Mouse (Mus musculus): ENCODE data around the gene Pomgnt2. TPM values are rescaled to one million over a fixed set of nuclear protein-coding genes. Genes with fewer than 3 reads are reported as not detected.

Pomgnt2 gene
- polyA plus RNA-seq (2012; ENCODE audit: insufficient read depth, insufficient read length, missing spikeins) = 4.0 and 6.3 TPM in 2 replicates

DNA sequence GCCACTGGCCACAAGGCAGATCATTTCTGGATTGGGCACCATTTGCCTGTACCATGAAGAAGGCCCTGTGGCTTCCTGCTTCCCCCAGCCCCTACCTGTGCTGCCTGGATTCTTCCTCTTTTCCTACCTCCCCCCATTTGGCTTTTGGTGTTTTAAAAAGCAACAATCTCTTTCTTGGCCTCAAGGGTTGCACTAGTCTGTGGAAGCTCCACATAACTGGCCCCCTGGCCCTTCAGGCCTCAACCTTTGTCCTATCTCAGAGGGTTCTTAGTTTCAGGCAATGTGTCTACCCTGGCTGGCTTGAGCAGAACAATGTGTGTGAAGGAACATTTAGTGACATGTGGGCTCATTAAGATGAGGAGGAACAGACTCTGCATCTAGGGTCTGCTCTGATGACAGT lies at the start of gene Pomgnt2:
TSS of gene Pomgnt2 (minus strand) at position 101 of the 400 bp plus-strand sequence.
- Histone ChIP-seq H3K27ac (replicated peaks; ENCODE audit: low read depth, low read length) (no peak within 1 kb of the TSS), H3K4me3 (ENCODE audit: insufficient read depth, low read depth, low read length) (no peak within 1 kb of the TSS)

DNA sequence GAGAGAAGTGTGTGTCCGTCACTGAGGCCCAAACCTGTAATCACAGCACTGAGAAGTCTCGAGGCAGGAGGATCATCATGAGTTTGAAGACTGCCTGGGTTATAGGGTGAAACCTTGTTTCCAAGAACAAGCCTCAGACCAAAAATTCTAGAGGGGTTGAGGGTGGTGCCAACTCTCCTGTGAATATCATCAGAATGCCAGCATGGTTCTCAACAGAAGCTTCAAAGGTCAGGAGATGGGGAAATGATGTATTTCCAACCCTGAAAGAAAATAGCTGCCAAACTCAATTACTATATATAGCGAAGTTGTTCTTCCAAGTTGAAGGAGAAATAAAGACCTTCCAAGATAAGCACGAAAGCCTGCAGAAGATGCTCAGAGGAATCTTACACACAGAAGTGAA lies 42.9 kb upstream of the Pomgnt2 start:
- H3K4me1 ChIP-seq (ENCODE audit: control insufficient read depth, insufficient read depth, insufficient read length, low read length) = peaks cover 16% of the 10 kb centered on the region
- H3K4me3 ChIP-seq (ENCODE audit: insufficient read depth, low read depth, low read length) = no peak overlapping the region
- peak overlapping the region; percentile 58 for H3K27ac ChIP-seq (replicated peaks; ENCODE audit: low read depth, low read length)

More for the DNA sequence above, at the start of gene Pomgnt2:
- H3K4me1 ChIP-seq (ENCODE audit: control insufficient read depth, insufficient read depth, insufficient read length, low read length) = peaks cover 4% of the 10 kb centered on the region

DNA sequence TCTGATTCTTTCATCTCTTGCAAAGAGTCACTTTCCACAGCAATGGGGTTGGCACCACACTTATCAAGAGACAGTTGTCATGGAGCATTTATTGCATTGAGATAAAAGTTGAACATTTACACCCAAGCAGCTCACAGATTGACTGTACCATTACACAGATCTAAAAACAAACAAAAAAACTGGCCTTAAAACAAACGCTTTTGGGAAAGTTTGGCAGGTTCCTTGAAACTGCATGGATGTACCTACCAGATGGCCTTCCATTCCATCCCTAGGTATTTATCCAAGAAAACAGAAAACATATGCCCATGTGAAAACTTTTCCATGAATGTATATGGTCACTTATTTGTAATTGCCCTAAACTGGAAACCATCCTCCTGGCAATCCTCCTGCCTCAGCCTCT lies 41.7 kb upstream of the Pomgnt2 start:
- Histone ChIP-seq H3K4me3 (ENCODE audit: insufficient read depth, low read depth, low read length) (no peak overlapping the region), H3K27ac (replicated peaks; ENCODE audit: low read depth, low read length) (no peak overlapping the region), H3K4me1 (ENCODE audit: control insufficient read depth, insufficient read depth, insufficient read length, low read length) (peaks cover 16% of the 10 kb centered on the region)

DNA sequence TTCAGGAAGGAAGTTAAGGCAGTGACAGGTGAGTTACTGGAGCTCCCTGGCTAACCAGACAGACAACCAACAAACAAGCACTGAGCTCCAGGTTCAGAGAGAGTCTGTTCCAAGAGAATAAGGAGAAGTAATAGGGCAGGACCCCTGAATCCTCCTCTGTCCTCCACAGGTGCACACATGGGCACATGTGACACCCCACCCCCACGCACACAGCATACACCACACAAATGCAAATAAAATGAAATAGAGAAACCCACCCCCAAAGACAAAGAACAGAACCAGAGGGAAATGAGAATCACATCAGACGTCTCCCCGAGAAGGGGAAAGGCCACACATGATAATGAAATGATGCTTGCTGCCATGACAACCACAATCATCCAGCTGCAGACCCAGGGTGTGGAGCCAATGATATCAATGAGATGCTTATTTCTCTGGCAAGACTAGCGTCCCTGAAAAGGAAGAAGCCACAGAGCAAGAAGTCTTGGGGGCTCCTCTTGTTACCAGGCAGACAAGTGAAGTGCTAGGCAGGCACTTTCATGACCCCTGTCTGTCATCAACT lies 39.7 kb upstream of the Pomgnt2 start:
- H3K27ac ChIP-seq (replicated peaks; ENCODE audit: low read depth, low read length) = peak overlapping the region; percentile 79
- no peak overlapping the region for H3K4me3 ChIP-seq (ENCODE audit: insufficient read depth, low read depth, low read length)
- peaks cover 32% of the 10 kb centered on the region for H3K4me1 ChIP-seq (ENCODE audit: control insufficient read depth, insufficient read depth, insufficient read length, low read length)

DNA sequence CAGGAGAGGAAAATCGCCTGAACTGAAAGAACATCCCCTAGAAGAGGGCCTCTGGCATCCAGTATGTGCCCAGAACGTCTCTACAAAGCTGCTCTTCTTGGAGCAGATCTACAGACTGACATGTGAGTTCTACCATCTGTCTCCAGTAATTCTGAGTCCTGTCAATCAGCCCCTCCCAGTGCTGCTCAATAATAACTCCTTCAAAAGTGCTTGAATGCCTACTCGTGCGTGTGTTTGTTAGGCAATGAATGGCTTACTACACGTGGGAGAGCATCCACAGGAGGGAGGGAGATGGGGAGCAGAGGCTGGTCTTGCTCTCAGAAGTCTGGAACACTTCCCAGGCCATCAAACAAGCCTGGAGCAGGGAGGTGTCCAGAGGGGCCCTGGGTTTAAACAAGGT lies 38.9 kb upstream of the Pomgnt2 start:
- no peak overlapping the region for H3K27ac ChIP-seq (replicated peaks; ENCODE audit: low read depth, low read length)

DNA sequence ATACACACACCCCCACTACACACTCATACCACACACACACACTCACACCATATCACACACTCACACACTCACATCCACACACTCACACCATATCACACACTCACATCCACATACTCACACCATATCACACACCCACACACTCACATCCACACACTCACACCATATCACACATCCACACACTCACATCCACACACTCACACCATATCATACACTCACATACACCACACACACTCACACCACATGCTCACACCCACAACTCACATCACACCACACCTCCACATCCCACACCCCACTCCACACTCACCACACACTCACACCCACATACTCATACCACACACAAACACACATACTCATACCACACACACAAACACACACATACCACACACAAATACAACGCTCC lies 38.0 kb upstream of the Pomgnt2 start:
- peaks cover 33% of the 10 kb centered on the region for H3K4me1 ChIP-seq (ENCODE audit: control insufficient read depth, insufficient read depth, insufficient read length, low read length)
- no peak overlapping the region for H3K4me3 ChIP-seq (ENCODE audit: insufficient read depth, low read depth, low read length)
- H3K27ac ChIP-seq (replicated peaks; ENCODE audit: low read depth, low read length) = no peak overlapping the region

More for the DNA sequence above, 38.9 kb upstream of the Pomgnt2 start:
- H3K4me1 ChIP-seq (ENCODE audit: control insufficient read depth, insufficient read depth, insufficient read length, low read length) = peaks cover 32% of the 10 kb centered on the region
- no peak overlapping the region for H3K4me3 ChIP-seq (ENCODE audit: insufficient read depth, low read depth, low read length)

DNA sequence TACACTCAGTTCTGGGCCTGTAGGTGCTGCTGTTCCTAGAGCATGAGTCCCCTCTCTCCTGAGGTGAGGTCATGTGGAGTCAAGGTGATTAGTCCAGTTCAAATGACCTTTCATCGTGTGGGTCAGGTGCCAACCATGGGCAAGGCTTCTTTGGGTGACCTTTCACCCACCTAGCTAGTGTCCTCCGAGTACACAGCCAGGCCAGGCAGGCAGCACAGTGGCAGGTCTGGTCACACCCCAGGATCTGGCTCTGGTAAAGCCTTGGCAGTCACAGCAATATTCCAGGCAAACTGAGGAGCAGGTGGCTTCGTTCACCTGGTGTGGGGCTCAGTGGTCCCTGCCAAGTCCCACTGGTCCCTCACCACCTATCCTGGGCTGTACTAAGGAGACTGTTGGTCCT lies 35.2 kb upstream of the Pomgnt2 start:
- Histone ChIP-seq H3K4me3 (ENCODE audit: insufficient read depth, low read depth, low read length) (no peak overlapping the region), H3K4me1 (ENCODE audit: control insufficient read depth, insufficient read depth, insufficient read length, low read length) (peaks cover 48% of the 10 kb centered on the region), H3K27ac (replicated peaks; ENCODE audit: low read depth, low read length) (peak overlapping the region; percentile 100)

DNA sequence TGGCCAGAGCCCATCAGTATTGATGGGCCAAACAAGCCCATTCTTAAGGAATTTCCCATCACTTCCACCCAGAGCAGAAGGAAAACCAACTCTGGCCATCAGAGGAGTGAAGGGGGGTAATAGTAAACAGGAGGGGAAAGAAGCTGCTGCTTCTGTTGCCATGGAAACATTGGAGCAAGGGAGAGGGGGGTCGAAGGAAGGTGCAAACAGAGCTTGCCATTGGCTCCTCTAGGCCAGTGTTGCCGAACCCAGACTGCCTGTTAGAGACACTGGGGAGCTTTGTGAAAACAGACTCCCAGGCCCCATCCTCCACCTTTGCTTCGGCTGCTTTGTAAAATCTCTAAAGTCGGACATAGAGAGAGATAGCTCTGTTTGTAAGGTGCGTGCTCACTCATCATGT lies 33.8 kb upstream of the Pomgnt2 start:
- no peak overlapping the region for H3K4me3 ChIP-seq (ENCODE audit: insufficient read depth, low read depth, low read length)
- H3K27ac ChIP-seq (replicated peaks; ENCODE audit: low read depth, low read length) = peak overlapping the region; percentile 100
- peaks cover 55% of the 10 kb centered on the region for H3K4me1 ChIP-seq (ENCODE audit: control insufficient read depth, insufficient read depth, insufficient read length, low read length)

DNA sequence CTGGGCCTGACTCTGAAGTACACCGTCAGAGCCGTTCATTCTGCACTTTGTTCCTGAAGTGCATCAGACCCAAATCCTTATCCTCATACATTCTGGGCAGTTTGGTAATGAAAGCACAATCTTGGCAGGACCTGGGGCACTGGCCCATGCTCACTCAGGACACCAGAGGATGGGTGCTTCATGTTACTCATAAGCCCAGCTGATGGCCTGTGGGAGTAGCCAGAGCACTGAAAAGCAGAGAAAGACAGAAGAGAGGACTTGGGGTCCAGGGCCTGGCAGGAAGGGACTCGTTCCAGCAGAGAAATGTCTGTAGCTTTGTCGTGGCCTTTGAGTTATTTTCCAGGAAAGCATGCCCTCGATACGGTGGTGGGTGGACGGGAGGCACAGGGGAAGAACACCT lies 32.9 kb upstream of the Pomgnt2 start:
- Histone ChIP-seq H3K27ac (replicated peaks; ENCODE audit: low read depth, low read length) (peak overlapping the region; percentile 100), H3K4me3 (ENCODE audit: insufficient read depth, low read depth, low read length) (no peak overlapping the region), H3K4me1 (ENCODE audit: control insufficient read depth, insufficient read depth, insufficient read length, low read length) (peaks cover 60% of the 10 kb centered on the region)

DNA sequence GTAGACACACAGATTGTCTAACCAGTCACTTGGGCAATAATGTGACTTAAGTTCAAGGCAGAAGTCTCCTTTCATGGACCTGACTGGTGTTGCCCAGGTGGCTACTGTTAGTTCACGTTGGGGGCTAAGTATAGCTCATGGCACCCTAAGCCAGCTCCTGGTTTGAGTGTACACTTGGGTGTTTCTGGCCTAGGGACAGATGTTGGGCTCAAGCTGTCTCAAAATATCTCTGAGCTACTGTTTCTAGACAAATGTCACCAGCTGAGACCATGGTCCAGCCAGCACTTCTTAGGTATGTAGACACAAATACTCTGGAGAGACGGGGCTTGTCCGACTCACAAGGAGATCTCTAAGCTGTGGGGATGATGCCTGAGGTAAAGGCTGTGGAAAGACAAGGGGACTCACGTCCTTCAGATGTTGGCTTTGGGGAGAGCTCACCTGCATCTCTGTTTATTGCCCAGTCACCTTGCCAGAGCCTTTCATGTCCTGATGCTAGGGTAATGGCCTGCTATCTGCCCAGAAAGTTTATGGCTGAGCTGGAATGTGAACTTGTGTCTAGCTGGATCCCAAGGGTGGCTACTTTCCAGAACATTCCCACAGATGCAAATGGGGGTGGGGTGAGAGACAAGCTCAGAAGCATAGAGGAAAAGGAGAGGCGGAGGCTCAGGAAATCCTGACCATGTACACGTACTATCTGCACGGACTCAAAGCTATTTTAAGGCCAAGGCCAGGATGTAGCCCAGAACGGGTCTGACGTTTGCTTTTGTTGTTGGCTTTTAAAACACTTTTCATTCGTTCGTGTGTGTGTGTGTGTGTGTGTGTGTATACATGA lies 31.2 kb upstream of the Pomgnt2 start:
- Histone ChIP-seq H3K4me3 (ENCODE audit: insufficient read depth, low read depth, low read length) (no peak overlapping the region), H3K27ac (replicated peaks; ENCODE audit: low read depth, low read length) (peak overlapping the region; percentile 100), H3K4me1 (ENCODE audit: control insufficient read depth, insufficient read depth, insufficient read length, low read length) (peaks cover 69% of the 10 kb centered on the region)

DNA sequence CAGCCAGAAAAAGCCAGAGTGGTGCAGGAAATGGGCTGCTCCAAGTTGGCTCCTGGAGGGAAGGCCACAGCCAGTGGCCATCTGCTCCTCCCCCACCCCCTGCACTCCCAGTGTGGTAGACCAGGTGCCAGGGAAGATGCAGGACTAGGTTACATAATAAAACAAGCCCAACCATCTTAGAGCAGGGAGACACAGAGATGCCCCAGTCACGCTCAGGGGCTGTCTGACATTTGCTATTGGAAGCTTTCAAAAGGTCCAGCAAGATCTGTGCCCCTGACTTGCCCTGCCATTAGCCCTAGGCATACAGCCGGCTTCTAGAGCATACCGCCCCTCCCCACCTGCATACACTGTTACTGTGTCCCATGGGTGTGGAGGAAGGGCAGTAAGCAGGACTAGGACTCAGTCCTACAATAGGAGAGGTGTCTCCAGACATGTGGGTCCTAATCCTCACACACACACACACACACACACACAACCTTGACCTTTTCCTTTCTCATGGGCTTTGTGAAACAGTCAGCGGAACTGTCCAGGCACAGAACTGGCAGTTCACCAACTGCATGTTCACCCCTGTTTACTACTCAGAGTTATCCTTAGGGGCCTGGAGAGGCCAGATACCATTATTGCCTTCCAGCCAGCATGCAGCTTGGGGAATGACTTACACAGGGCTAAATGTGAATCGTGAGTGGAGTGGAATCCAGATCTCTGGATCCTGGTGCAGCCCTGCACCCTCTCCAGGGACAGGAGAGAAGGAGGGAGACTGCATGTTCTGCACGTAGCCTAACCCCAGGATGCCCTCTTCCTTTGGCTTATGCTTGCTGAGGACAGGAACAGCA lies 30.4 kb upstream of the Pomgnt2 start:
- Histone ChIP-seq H3K4me3 (ENCODE audit: insufficient read depth, low read depth, low read length) (no peak overlapping the region), H3K4me1 (ENCODE audit: control insufficient read depth, insufficient read depth, insufficient read length, low read length) (peaks cover 67% of the 10 kb centered on the region), H3K27ac (replicated peaks; ENCODE audit: low read depth, low read length) (peak overlapping the region; percentile 100)

DNA sequence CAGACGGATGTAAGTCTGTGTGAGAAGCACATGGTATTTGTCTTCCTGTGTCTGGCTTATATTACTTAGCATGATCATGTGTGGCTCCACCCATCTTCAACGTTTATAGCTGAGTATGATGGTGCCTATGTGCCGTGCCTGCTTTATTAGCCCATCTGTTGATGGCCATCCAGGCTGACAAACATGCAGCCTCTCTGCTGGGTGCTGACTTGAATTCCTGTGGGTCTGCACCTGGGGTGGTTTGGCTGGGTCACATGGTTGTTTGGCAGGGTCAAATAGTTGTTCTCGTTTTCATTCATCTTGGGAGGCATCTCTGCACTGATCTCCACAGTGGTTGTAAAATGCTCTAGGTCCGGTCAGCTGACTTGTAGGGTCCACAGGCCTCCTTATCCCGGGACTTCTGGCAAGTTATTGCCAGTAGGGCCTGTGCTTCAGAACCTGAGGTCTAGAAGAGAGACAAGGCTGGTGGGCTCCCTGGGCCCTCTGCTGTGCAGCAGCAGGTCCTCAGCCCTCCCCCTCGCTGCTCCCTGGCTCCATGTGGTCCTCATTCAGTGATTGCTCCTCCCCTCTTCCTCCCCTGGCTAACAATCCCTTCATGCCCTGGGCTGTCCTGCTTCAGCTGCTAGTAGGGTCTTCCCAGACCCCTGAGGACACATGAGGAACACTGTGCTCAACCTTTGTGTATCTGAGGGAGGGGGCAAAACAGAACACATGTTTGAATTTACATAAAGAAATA lies 29.1 kb upstream of the Pomgnt2 start:
- peaks cover 68% of the 10 kb centered on the region for H3K4me1 ChIP-seq (ENCODE audit: control insufficient read depth, insufficient read depth, insufficient read length, low read length)
- H3K27ac ChIP-seq (replicated peaks; ENCODE audit: low read depth, low read length) = peak overlapping the region; percentile 100
- no peak overlapping the region for H3K4me3 ChIP-seq (ENCODE audit: insufficient read depth, low read depth, low read length)

DNA sequence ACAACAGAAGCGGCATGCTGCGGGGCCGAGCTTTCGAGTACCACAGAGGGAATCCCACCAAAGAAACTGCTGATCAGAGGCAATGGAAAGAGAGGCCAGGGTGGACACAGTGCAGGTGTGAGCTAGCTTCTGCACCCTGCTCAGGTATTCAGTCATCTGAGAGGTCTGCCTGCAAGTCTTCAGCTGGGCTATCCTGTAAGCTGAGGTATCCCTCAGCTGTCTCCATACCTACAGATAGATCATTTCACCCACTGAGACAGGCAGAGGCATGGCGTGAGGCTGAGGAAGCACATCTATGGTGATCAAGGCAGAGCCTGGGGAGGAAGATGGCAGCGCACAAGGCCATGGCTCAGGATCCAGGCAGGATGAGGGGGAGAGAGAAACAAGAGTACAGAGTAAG lies 27.5 kb upstream of the Pomgnt2 start:
- no peak overlapping the region for H3K4me3 ChIP-seq (ENCODE audit: insufficient read depth, low read depth, low read length)
- H3K4me1 ChIP-seq (ENCODE audit: control insufficient read depth, insufficient read depth, insufficient read length, low read length) = peaks cover 65% of the 10 kb centered on the region
- peak overlapping the region; percentile 100 for H3K27ac ChIP-seq (replicated peaks; ENCODE audit: low read depth, low read length)

DNA sequence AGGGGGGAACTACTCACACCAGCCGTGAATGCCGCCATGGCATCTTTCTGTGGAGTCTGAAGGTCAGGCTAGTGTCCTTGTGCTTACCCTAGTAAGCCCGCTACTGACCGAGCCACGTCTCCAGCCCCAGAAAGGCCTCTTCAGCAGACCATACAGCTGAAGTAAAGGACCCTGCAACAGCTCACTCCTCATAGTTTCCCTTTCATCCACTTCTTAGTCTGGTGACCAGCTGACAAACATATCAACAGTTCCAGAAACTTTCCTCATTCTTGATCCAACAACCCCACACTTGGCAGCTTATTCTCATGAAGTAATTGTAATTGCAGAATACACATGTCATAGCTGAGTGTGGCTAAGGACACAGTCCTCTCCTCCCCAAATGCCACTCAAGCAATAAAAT lies 27.0 kb upstream of the Pomgnt2 start:
- H3K4me3 ChIP-seq (ENCODE audit: insufficient read depth, low read depth, low read length) = no peak overlapping the region
- H3K27ac ChIP-seq (replicated peaks; ENCODE audit: low read depth, low read length) = peak overlapping the region; percentile 100
- H3K4me1 ChIP-seq (ENCODE audit: control insufficient read depth, insufficient read depth, insufficient read length, low read length) = peaks cover 66% of the 10 kb centered on the region

DNA sequence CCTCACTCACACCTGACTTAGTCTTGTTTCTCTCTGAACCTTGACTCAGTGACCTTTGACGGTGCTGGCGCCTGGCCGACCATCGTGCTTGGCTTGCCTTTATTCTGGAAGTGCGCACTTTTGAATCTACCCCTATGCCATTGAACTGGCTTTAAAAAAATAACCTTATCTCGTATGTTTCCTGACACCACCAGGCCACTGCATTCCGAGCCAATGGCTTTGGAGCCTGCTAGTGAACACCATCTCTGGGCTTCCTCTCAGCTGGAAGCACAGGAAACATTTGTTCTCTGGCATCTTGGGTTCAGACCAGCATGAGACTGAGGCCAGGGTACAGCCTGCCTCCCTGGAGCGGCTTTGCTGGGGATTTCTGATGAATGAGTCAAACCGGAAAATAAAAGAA lies 25.9 kb upstream of the Pomgnt2 start:
- Histone ChIP-seq H3K27ac (replicated peaks; ENCODE audit: low read depth, low read length) (peak overlapping the region; percentile 100), H3K4me3 (ENCODE audit: insufficient read depth, low read depth, low read length) (no peak overlapping the region), H3K4me1 (ENCODE audit: control insufficient read depth, insufficient read depth, insufficient read length, low read length) (peaks cover 58% of the 10 kb centered on the region)
